Mouse (Mus musculus) forebrain, postnatal 0 days (tissue): Measurements from ENCODE around the gene Bpifb4. TPM values are rescaled to one million over a fixed set of nuclear protein-coding genes. Genes with fewer than 3 reads are reported as not detected.

Experiments
- ATAC-seq: fragments of 200-750 bp; cut with Nextera tagmentation; 2 replicates; pipeline ENCODE4 v1.8.0; 2017; ENCODE audit warnings: mild to moderate bottlenecking, moderate library complexity
- DNase-seq: peaks from one replicate; pipeline ENCODE4 v3.0.0-alpha.2; 2015
- H3K27ac ChIP-seq: fragments of 300-500 bp; sonication (generic); 2 replicates; pipeline ENCODE4 v1.5.1; 2014; ENCODE audit warnings: low read depth, mild to moderate bottlenecking, antibody characterized with exemption, low read length, moderate library complexity, mixed read lengths
- H3K27me3 ChIP-seq: fragments of 300-500 bp; sonication (generic); 2 replicates; pipeline ENCODE4 v1.6.1; 2014; ENCODE audit warnings: mild to moderate bottlenecking, low read length, mixed read lengths; ENCODE audit not compliant: insufficient read depth
- H3K36me3 ChIP-seq: fragments of 300-500 bp; sonication (generic); 2 replicates; pipeline ENCODE4 v1.6.1; 2014; ENCODE audit warnings: mild to moderate bottlenecking, moderate library complexity; ENCODE audit not compliant: insufficient read depth
- H3K4me1 ChIP-seq: fragments of 300-500 bp; sonication (generic); 2 replicates; pipeline ENCODE4 v1.6.1; 2014; ENCODE audit warnings: antibody characterized with exemption; ENCODE audit not compliant: insufficient read depth
- H3K4me2 ChIP-seq: fragments of 300-500 bp; sonication (generic); 2 replicates; pipeline ENCODE4 v1.6.1; 2014; ENCODE audit warnings: low read depth, mild to moderate bottlenecking, moderate library complexity
- H3K4me3 ChIP-seq: fragments of 300-500 bp; sonication (generic); 2 replicates; pipeline ENCODE4 v1.5.1; 2014; ENCODE audit warnings: low read depth, low read length, mixed read lengths
- H3K9ac ChIP-seq: fragments of 300-500 bp; sonication (generic); 2 replicates; pipeline ENCODE4 v1.6.1; 2014; ENCODE audit warnings: mild to moderate bottlenecking
- H3K9me3 ChIP-seq: fragments of 300-500 bp; sonication (generic); 2 replicates; pipeline ENCODE4 v1.6.1; 2016; ENCODE audit warnings: low read length
- CTCF ChIP-seq: sonication (generic); IDR thresholded peaks from 2 replicates; pipeline ENCODE4 v1.5.1; 2016; ENCODE audit warnings: antibody characterized with exemption, control low read depth, low read depth
- whole genome bisulfite sequencing: fragments of 180-500 bp; shearing (Covaris S2); extraction: QIAGEN DNeasy Blood & Tissue Kit; methylation state at CpG from one replicate; pipeline ENCODE4 v1.1.7; 2014; 5-methylcytosine and 5-hydroxymethylcytosine counted together
- polyA plus RNA-seq: library from polyadenylated mRNA; unstranded; fragments of >200 nt; fragmentation: Nextera tagmentation; extraction: Ambion mirVana; gene quantifications from 2 replicates; pipeline ENCODE4 v1.2.1, GENCODE M21; 2015
- total RNA-seq: library from RNA; depleted of rRNA; stranded (reverse); fragments of >200 nt; gene quantifications from 2 replicates; pipeline ENCODE4 v1.2.3, GENCODE M21; 2014; rRNA removed

The Bpifb4 gene
- total and polyA plus RNA-seq, 2 experiments from 2014 or later, result not detected

- H3K4me1 ChIP-seq, result no peaks in the 10 kb centered on the region
- no peak for TF ChIP-seq CTCF
- ATAC-seq (no peak), DNase-seq (no peak)
- WGBS, result 79% methylated on average over 3 of the region's 3 CpGs
- H3K36me3 ChIP-seq, result no peaks in the 10 kb centered on the region
- no peak overlapping the region for H3K4me2 ChIP-seq
- no peak overlapping the region for H3K27ac ChIP-seq
- no peaks in the 10 kb centered on the region for H3K9me3 ChIP-seq
- H3K9ac ChIP-seq, result no peak overlapping the region
- H3K27me3 ChIP-seq, result no peaks in the 10 kb centered on the region
- H3K4me3 ChIP-seq, result no peak overlapping the region
Measured at GRCm38 (mm10) chr2:154000501-154000900, 62.5 kb downstream of the Bpifb4 start.

- Histone ChIP-seq H3K27me3 (no peaks in the 10 kb centered on the region), H3K4me2 (no peak overlapping the region), H3K9ac (no peak overlapping the region), H3K9me3 (no peaks in the 10 kb centered on the region), H3K4me3 (no peak overlapping the region), H3K36me3 (no peaks in the 10 kb centered on the region), H3K4me1 (no peaks in the 10 kb centered on the region), H3K27ac (no peak overlapping the region)
- no peak for TF ChIP-seq CTCF
- ATAC-seq, result no peak
- no peak for DNase-seq
Measured at GRCm38 (mm10) chr2:154001056-154001455, 63.0 kb downstream of the Bpifb4 start.

GRCm38 (mm10) chr2:154004456-154004855 is 66.4 kb downstream of the Bpifb4 start:
- 19% methylated on average over 1 of the region's 1 CpGs for WGBS
- Histone ChIP-seq H3K36me3 (no peaks in the 10 kb centered on the region), H3K27me3 (no peaks in the 10 kb centered on the region), H3K4me2 (no peak overlapping the region), H3K9me3 (no peaks in the 10 kb centered on the region), H3K27ac (no peak overlapping the region), H3K9ac (no peak overlapping the region), H3K4me1 (no peaks in the 10 kb centered on the region), H3K4me3 (no peak overlapping the region)
- no peak for DNase-seq
- ATAC-seq, result no peak
- no peak for TF ChIP-seq CTCF

- H3K4me2 ChIP-seq, result no peak overlapping the region
- TF ChIP-seq CTCF, result no peak
- ATAC-seq, result no peak
- no peaks in the 10 kb centered on the region for H3K9me3 ChIP-seq
- no peak overlapping the region for H3K27ac ChIP-seq
- H3K4me1 ChIP-seq, result no peaks in the 10 kb centered on the region
- H3K27me3 ChIP-seq, result no peaks in the 10 kb centered on the region
- WGBS, result 89% methylated on average over 1 of the region's 1 CpGs
- peak; percentile 1 for DNase-seq
- no peaks in the 10 kb centered on the region for H3K36me3 ChIP-seq
- no peak overlapping the region for H3K9ac ChIP-seq
- H3K4me3 ChIP-seq, result no peak overlapping the region
Measured at GRCm38 (mm10) chr2:154005094-154005493, 67.1 kb downstream of the Bpifb4 start.

GRCm38 (mm10) chr2:154005734-154006133 is 67.7 kb downstream of the Bpifb4 start:
- H3K9ac ChIP-seq, result no peak overlapping the region
- no peaks in the 10 kb centered on the region for H3K27me3 ChIP-seq
- no peaks in the 10 kb centered on the region for H3K36me3 ChIP-seq
- ATAC-seq (no peak), DNase-seq (no peak)
- WGBS, result 88% methylated on average over 4 of the region's 4 CpGs
- no peak for TF ChIP-seq CTCF
- no peaks in the 10 kb centered on the region for H3K9me3 ChIP-seq
- H3K4me1 ChIP-seq, result no peaks in the 10 kb centered on the region
- no peak overlapping the region for H3K4me2 ChIP-seq
- no peak overlapping the region for H3K4me3 ChIP-seq
- no peak overlapping the region for H3K27ac ChIP-seq

- WGBS, result 89% methylated on average over 2 of the region's 2 CpGs
- H3K4me2 ChIP-seq, result no peak overlapping the region
- H3K9ac ChIP-seq, result no peak overlapping the region
- no peaks in the 10 kb centered on the region for H3K9me3 ChIP-seq
- no peaks in the 10 kb centered on the region for H3K36me3 ChIP-seq
- H3K27ac ChIP-seq, result no peak overlapping the region
- ATAC-seq, result no peak
- no peak for DNase-seq
- H3K4me1 ChIP-seq, result no peaks in the 10 kb centered on the region
- no peak for TF ChIP-seq CTCF
- H3K4me3 ChIP-seq, result no peak overlapping the region
- H3K27me3 ChIP-seq, result no peaks in the 10 kb centered on the region
Measured at GRCm38 (mm10) chr2:154006331-154006730, 68.3 kb downstream of the Bpifb4 start.

GRCm38 (mm10) chr2:154007381-154007780 is 69.4 kb downstream of the Bpifb4 start:
- 76% methylated on average over 1 of the region's 1 CpGs for WGBS

GRCm38 (mm10) chr2:154007965-154008364 is 70.0 kb downstream of the Bpifb4 start, which contains the start of gene Bpifa2:
TSS of gene Bpifa2 (plus strand) at chr2:154008265.
- no peaks in the 10 kb centered on the region for H3K9me3 ChIP-seq
- no peaks in the 10 kb centered on the region for H3K4me1 ChIP-seq
- no peaks in the 10 kb centered on the region for H3K36me3 ChIP-seq
- H3K9ac ChIP-seq, result no peak within 1 kb of the TSS
- WGBS, result 88% methylated on average over 3 of the region's 3 CpGs
- H3K4me3 ChIP-seq, result no peak within 1 kb of the TSS
- no peak for TF ChIP-seq CTCF
- no peak for ATAC-seq
- DNase-seq, result no peak
- no peak within 1 kb of the TSS for H3K4me2 ChIP-seq
- H3K27me3 ChIP-seq, result no peaks in the 10 kb centered on the region
- no peak within 1 kb of the TSS for H3K27ac ChIP-seq

More at GRCm38 (mm10) chr2:154007381-154007780, 69.4 kb downstream of the Bpifb4 start:
- Histone ChIP-seq H3K27ac (no peak overlapping the region), H3K4me1 (no peaks in the 10 kb centered on the region), H3K9me3 (no peaks in the 10 kb centered on the region), H3K9ac (no peak overlapping the region), H3K4me3 (no peak overlapping the region), H3K4me2 (no peak overlapping the region), H3K36me3 (no peaks in the 10 kb centered on the region), H3K27me3 (no peaks in the 10 kb centered on the region)
- DNase-seq (no peak), ATAC-seq (no peak)
- no peak for TF ChIP-seq CTCF

Other genes starting within 250 kb of the Bpifb4 start
- not detected in 2 replicates for gene Dnmt3c, start 241.6 kb upstream of the Bpifb4 start, total RNA-seq
- gene Dnmt3c, start 241.6 kb upstream of the Bpifb4 start, polyA plus RNA-seq, result not detected in 2 replicates
- 97.6 and 117 TPM in 2 replicates for gene Mapre1, start 196.9 kb upstream of the Bpifb4 start, total RNA-seq
- 354 and 411 TPM in 2 replicates for gene Mapre1, start 196.9 kb upstream of the Bpifb4 start, polyA plus RNA-seq
- gene Efcab8, start 158.3 kb upstream of the Bpifb4 start, total RNA-seq, result 0.05 and 0.23 TPM in 2 replicates
- not detected in 2 replicates for gene Efcab8, start 158.3 kb upstream of the Bpifb4 start, polyA plus RNA-seq
- gene Sun5, start 67.1 kb upstream of the Bpifb4 start, total RNA-seq, result not detected in 2 replicates
- gene Sun5, start 67.1 kb upstream of the Bpifb4 start, polyA plus RNA-seq, result not detected in 2 replicates
- gene Bpifb2, start 63.2 kb upstream of the Bpifb4 start, total RNA-seq, result not detected in 2 replicates
- not detected in 2 replicates for gene Bpifb2, start 63.2 kb upstream of the Bpifb4 start, polyA plus RNA-seq
- 0.46 TPM in 1 of 2 replicates, not detected in the other for gene Bpifb6, start 37.8 kb upstream of the Bpifb4 start, total RNA-seq
- not detected in 2 replicates for gene Bpifb6, start 37.8 kb upstream of the Bpifb4 start, polyA plus RNA-seq
- gene Bpifb3, start 20.0 kb upstream of the Bpifb4 start, total RNA-seq, result not detected in 2 replicates
- gene Bpifb3, start 20.0 kb upstream of the Bpifb4 start, polyA plus RNA-seq, result 0.10 TPM in 1 of 2 replicates, not detected in the other
- not detected in 2 replicates for gene Bpifa6, start 36.7 kb downstream of the Bpifb4 start, total RNA-seq
- not detected in 2 replicates for gene Bpifa6, start 36.7 kb downstream of the Bpifb4 start, polyA plus RNA-seq
- not detected in 2 replicates for gene Bpifa2, start 70.1 kb downstream of the Bpifb4 start, total RNA-seq
- gene Bpifa2, start 70.1 kb downstream of the Bpifb4 start, polyA plus RNA-seq, result not detected in 2 replicates
- gene Bpifa3, start 192.1 kb downstream of the Bpifb4 start, total RNA-seq, result not detected in 2 replicates
- gene Bpifa3, start 192.1 kb downstream of the Bpifb4 start, polyA plus RNA-seq, result not detected in 2 replicates
- gene Bpifa1, start 204.7 kb downstream of the Bpifb4 start, total RNA-seq, result 0.31 and 2.0 TPM in 2 replicates
- 0.25 and 0.48 TPM in 2 replicates for gene Bpifa1, start 204.7 kb downstream of the Bpifb4 start, polyA plus RNA-seq
- not detected in 2 replicates for gene Bpifa5, start 224.4 kb downstream of the Bpifb4 start, total RNA-seq
- not detected in 2 replicates for gene Bpifa5, start 224.4 kb downstream of the Bpifb4 start, polyA plus RNA-seq